Mouse (Mus musculus): Measurements from ENCODE around the gene Ide. TPM values are rescaled to one million over a fixed set of nuclear protein-coding genes. Genes with fewer than 3 reads are reported as not detected.

Ide gene
- polyA plus RNA-seq, 1 experiment from 2014 or later = 51.3 TPM

GRCm38 (mm10) chr19:37275555-37275954 lies 62.1 kb downstream of the Ide start:
- WGBS = 91% methylated on average over 9 of the region's 9 CpGs
- TF ChIP-seq CTCF (IDR thresholded peaks at IDR 0.05; ENCODE audit: low read depth) = no peak
- H3K4me2 ChIP-seq = no peak overlapping the region
- H3K4me1 ChIP-seq (ENCODE audit: insufficient read depth) = no peaks in the 10 kb centered on the region
- ATAC-seq (ENCODE audit: insufficient read depth) = no peak
- H3K27ac ChIP-seq (ENCODE audit: low read depth) = no peak overlapping the region
- H3K27me3 ChIP-seq (ENCODE audit: insufficient read depth, low read length) = no peaks in the 10 kb centered on the region
- no peaks in the 10 kb centered on the region for H3K9me3 ChIP-seq (ENCODE audit: low read depth, low read length)
- no peak overlapping the region for H3K9ac ChIP-seq
- H3K4me3 ChIP-seq (ENCODE audit: low read depth, low read length) = no peak overlapping the region
- DNase-seq = no peak
- peaks cover 15% of the 10 kb centered on the region; the same call in 1 of the 2 replicates for H3K36me3 ChIP-seq (ENCODE audit: insufficient read depth)

- Histone ChIP-seq H3K9me3 (ENCODE audit: low read depth, low read length) (no peaks in the 10 kb centered on the region), H3K27me3 (ENCODE audit: insufficient read depth, low read length) (no peaks in the 10 kb centered on the region), H3K4me3 (ENCODE audit: low read depth, low read length) (no peak overlapping the region), H3K4me2 (no peak overlapping the region), H3K36me3 (ENCODE audit: insufficient read depth) (no peaks in the 10 kb centered on the region), H3K4me1 (ENCODE audit: insufficient read depth) (no peaks in the 10 kb centered on the region), H3K27ac (ENCODE audit: low read depth) (no peak overlapping the region), H3K9ac (no peak overlapping the region)
- 87% methylated on average over 16 of the region's 16 CpGs for WGBS
- TF ChIP-seq CTCF (IDR thresholded peaks at IDR 0.05; ENCODE audit: low read depth) = no peak
- DNase-seq (no peak), ATAC-seq (ENCODE audit: insufficient read depth) (no peak)
Measured at GRCm38 (mm10) chr19:37269106-37269505, 68.5 kb downstream of the Ide start.

- WGBS = 35% methylated on average over 10 of the region's 10 CpGs
Measured at GRCm38 (mm10) chr19:37265333-37266103, 72.1 kb downstream of the Ide start.

DNA sequence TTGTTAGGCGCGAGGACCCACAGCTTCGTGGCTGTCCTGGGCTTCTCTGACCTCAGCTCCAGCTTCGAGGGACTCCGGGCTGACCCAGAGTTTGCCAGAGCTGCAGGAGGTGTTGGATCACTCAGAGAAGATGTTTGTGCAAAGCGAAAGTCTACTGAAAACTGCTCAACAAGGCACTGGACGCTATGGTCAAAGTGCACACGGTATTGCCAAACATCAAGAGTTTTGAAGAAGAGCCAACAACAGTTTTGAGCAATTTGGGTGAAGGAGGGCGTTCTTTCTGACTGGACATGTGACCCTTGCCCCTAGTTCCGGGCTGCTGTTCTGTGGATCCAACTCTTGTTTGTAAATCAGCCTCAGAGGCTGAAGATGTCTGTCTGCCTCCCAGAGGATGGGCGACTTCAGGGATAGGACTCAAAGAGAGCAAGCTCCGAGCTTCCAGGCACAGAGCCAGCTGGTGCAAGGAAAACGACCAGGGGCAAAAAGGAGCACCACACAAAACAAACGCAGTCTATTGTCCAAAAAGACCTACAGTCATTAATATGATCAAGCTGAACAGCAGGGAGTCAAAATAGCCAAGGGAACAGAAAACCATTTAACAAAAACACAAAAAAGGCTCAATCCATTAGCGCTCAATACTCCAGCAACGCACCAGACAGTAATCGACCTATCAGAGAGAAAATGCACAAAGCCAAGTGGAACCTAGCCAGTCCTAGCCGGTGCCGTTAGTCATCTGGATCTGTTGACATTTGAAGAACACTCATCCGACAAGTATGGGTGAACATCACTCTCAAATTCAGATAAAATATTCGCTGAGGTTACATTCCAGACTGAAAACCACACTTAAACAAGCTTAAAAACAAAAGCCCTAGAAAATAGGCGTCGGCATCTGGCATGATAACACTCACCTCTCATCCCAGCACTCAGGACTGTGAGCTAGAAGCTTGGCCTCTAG lies 73.4 kb downstream of the Ide start:
- TF ChIP-seq CTCF (IDR thresholded peaks at IDR 0.05; ENCODE audit: low read depth) = no peak
- no peak for ATAC-seq (ENCODE audit: insufficient read depth)
- H3K27me3 ChIP-seq (ENCODE audit: insufficient read depth, low read length) = no peaks in the 10 kb centered on the region
- H3K9me3 ChIP-seq (ENCODE audit: low read depth, low read length) = no peaks in the 10 kb centered on the region
- DNase-seq = peak; percentile 11
- 50% methylated on average over 23 of the region's 23 CpGs for WGBS
- no peak overlapping the region for H3K4me2 ChIP-seq
- no peaks in the 10 kb centered on the region for H3K4me1 ChIP-seq (ENCODE audit: insufficient read depth)
- no peak overlapping the region for H3K4me3 ChIP-seq (ENCODE audit: low read depth, low read length)
- no peak overlapping the region for H3K9ac ChIP-seq
- no peaks in the 10 kb centered on the region for H3K36me3 ChIP-seq (ENCODE audit: insufficient read depth)
- H3K27ac ChIP-seq (ENCODE audit: low read depth) = no peak overlapping the region

More at GRCm38 (mm10) chr19:37265333-37266103, 72.1 kb downstream of the Ide start:
- Histone ChIP-seq H3K27me3 (ENCODE audit: insufficient read depth, low read length) (no peaks in the 10 kb centered on the region), H3K4me2 (no peak overlapping the region), H3K9me3 (ENCODE audit: low read depth, low read length) (no peaks in the 10 kb centered on the region), H3K4me3 (ENCODE audit: low read depth, low read length) (no peak overlapping the region), H3K36me3 (ENCODE audit: insufficient read depth) (no peaks in the 10 kb centered on the region), H3K9ac (no peak overlapping the region), H3K27ac (ENCODE audit: low read depth) (no peak overlapping the region), H3K4me1 (ENCODE audit: insufficient read depth) (no peaks in the 10 kb centered on the region)
- peak; percentile 93 for DNase-seq
- peak; percentile 97 for TF ChIP-seq CTCF (IDR thresholded peaks at IDR 0.05; ENCODE audit: low read depth)
- ATAC-seq (ENCODE audit: insufficient read depth) = peak; percentile 52; the same call in 1 of the 2 replicates

GRCm38 (mm10) chr19:37263566-37263942 lies 74.1 kb downstream of the Ide start:
- 65% methylated on average over 8 of the region's 8 CpGs for WGBS
- TF ChIP-seq CTCF (IDR thresholded peaks at IDR 0.05; ENCODE audit: low read depth) = no peak

DNA sequence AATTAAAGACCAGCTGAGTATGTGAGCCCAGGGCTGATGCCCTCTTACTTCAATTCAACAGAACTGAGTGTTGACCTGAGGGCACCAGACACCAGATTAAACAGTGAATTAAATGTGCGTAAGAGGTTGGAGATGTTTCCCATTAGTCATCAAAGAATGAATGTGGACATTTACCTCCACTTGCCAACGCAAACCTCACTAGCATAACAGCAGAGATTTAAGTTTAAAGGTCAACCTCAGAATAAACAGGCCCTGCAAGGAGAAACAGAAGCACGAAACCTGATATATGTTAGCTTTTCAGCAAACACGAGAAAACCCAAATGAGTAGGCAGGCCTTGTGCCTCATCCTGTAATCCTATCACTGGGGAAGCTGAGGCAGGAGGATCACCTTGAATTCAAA lies 75.3 kb downstream of the Ide start:
- no peak for ATAC-seq (ENCODE audit: insufficient read depth)
- no peaks in the 10 kb centered on the region for H3K36me3 ChIP-seq (ENCODE audit: insufficient read depth)
- DNase-seq = no peak
- no peak overlapping the region for H3K4me3 ChIP-seq (ENCODE audit: low read depth, low read length)
- no peak overlapping the region for H3K4me2 ChIP-seq
- no peak for TF ChIP-seq CTCF (IDR thresholded peaks at IDR 0.05; ENCODE audit: low read depth)
- no peak overlapping the region for H3K27ac ChIP-seq (ENCODE audit: low read depth)
- H3K27me3 ChIP-seq (ENCODE audit: insufficient read depth, low read length) = no peaks in the 10 kb centered on the region
- 26% methylated on average over 4 of the region's 4 CpGs for WGBS
- no peak overlapping the region for H3K9ac ChIP-seq
- no peaks in the 10 kb centered on the region for H3K9me3 ChIP-seq (ENCODE audit: low read depth, low read length)
- no peaks in the 10 kb centered on the region for H3K4me1 ChIP-seq (ENCODE audit: insufficient read depth)

More at GRCm38 (mm10) chr19:37263566-37263942, 74.1 kb downstream of the Ide start:
- no peak overlapping the region for H3K4me3 ChIP-seq (ENCODE audit: low read depth, low read length)
- H3K4me1 ChIP-seq (ENCODE audit: insufficient read depth) = no peaks in the 10 kb centered on the region
- no peaks in the 10 kb centered on the region for H3K27me3 ChIP-seq (ENCODE audit: insufficient read depth, low read length)
- H3K27ac ChIP-seq (ENCODE audit: low read depth) = no peak overlapping the region
- ATAC-seq (ENCODE audit: insufficient read depth) = no peak
- H3K9me3 ChIP-seq (ENCODE audit: low read depth, low read length) = no peaks in the 10 kb centered on the region
- no peak overlapping the region for H3K4me2 ChIP-seq
- H3K9ac ChIP-seq = no peak overlapping the region
- no peaks in the 10 kb centered on the region for H3K36me3 ChIP-seq (ENCODE audit: insufficient read depth)
- no peak for DNase-seq

DNA sequence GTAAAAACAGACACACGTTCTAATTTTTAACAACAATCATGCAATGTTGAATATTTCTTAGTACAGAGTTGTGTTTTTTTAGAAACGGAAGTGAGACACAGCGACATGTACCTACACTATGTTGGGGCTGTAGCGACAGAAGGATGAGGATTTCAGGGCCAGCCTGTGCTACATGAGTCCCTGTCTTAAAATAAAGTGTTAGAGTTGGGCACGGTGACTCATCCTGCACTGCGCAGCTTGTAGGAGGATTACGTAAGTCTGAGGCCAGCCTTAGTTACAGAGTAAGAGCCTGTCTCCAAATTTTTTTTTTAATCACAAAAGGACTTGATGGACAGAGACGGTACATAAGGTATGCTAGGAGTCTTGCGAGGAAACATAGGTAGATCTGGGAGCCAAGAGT lies 82.3 kb downstream of the Ide start:
- no peak overlapping the region for H3K4me3 ChIP-seq (ENCODE audit: low read depth, low read length)
- H3K27me3 ChIP-seq (ENCODE audit: insufficient read depth, low read length) = no peaks in the 10 kb centered on the region
- no peaks in the 10 kb centered on the region for H3K9me3 ChIP-seq (ENCODE audit: low read depth, low read length)
- H3K27ac ChIP-seq (ENCODE audit: low read depth) = no peak overlapping the region
- no peaks in the 10 kb centered on the region for H3K4me1 ChIP-seq (ENCODE audit: insufficient read depth)
- WGBS = 88% methylated on average over 9 of the region's 9 CpGs
- H3K4me2 ChIP-seq = no peak overlapping the region
- ATAC-seq (ENCODE audit: insufficient read depth) (no peak), DNase-seq (no peak)
- TF ChIP-seq CTCF (IDR thresholded peaks at IDR 0.05; ENCODE audit: low read depth) = no peak
- no peaks in the 10 kb centered on the region for H3K36me3 ChIP-seq (ENCODE audit: insufficient read depth)
- no peak overlapping the region for H3K9ac ChIP-seq

All from lung, embryonic 14.5 days (tissue).